Mouse (Mus musculus): ENCODE results near the gene Alk. TPM values are rescaled to one million over a fixed set of nuclear protein-coding genes. Genes with fewer than 3 reads are reported as not detected.
"Not testable (repeated sequence)": the region's sequence is repeated elsewhere in the genome, so short reads cannot be mapped to it uniquely, and the experiment has no call there.

Alk gene
- polyA plus RNA-seq, 1 experiment, result not detected

GRCm38 (mm10) chr17:72523006-72523405, 81.4 kb downstream of the Alk start:
- no peak overlapping the region for H3K4me3 ChIP-seq (ENCODE audit: insufficient read depth, low read depth, low read length)
- TF ChIP-seq CTCF (IDR thresholded peaks at IDR 0.05; ENCODE audit: insufficient read depth, low read depth, low read length), result no peak
- TF ChIP-seq POLR2A (IDR thresholded peaks at IDR 0.05; ENCODE audit: insufficient read depth, low read depth, low read length), result no peak
- WGBS, result 63% methylated on average over 7 of the region's 7 CpGs
- H3K27ac ChIP-seq (ENCODE audit: insufficient read depth, low read depth, low read length), result no peak overlapping the region
- H3K4me1 ChIP-seq (ENCODE audit: control insufficient read depth, insufficient read depth, low read length), result 0 out of 2 replicates have a peak, but pooled peaks cover 2% of the 10 kb centered on the region

GRCm38 (mm10) chr17:72522381-72522780, 82.0 kb downstream of the Alk start:
- Histone ChIP-seq H3K27ac (ENCODE audit: insufficient read depth, low read depth, low read length) (no peak overlapping the region), H3K4me1 (ENCODE audit: control insufficient read depth, insufficient read depth, low read length) (0 out of 2 replicates have a peak, but pooled peaks cover 2% of the 10 kb centered on the region), H3K4me3 (ENCODE audit: insufficient read depth, low read depth, low read length) (no peak overlapping the region)
- 2% methylated on average over 4 of the region's 4 CpGs for WGBS
- 0 out of 2 replicates have a peak, but pooled peaks have one; percentile 15 for TF ChIP-seq CTCF (IDR thresholded peaks at IDR 0.05; ENCODE audit: insufficient read depth, low read depth, low read length)
- no peak for TF ChIP-seq POLR2A (IDR thresholded peaks at IDR 0.05; ENCODE audit: insufficient read depth, low read depth, low read length)

- H3K27ac ChIP-seq (ENCODE audit: insufficient read depth, low read depth, low read length), result no peak overlapping the region
- no peak overlapping the region for H3K4me3 ChIP-seq (ENCODE audit: insufficient read depth, low read depth, low read length)
- 0 out of 2 replicates have a peak, but pooled peaks cover 2% of the 10 kb centered on the region for H3K4me1 ChIP-seq (ENCODE audit: control insufficient read depth, insufficient read depth, low read length)
- 89% methylated on average over 5 of the region's 5 CpGs for WGBS
- TF ChIP-seq POLR2A (IDR thresholded peaks at IDR 0.05; ENCODE audit: insufficient read depth, low read depth, low read length), result no peak
- TF ChIP-seq CTCF (IDR thresholded peaks at IDR 0.05; ENCODE audit: insufficient read depth, low read depth, low read length), result no peak
These were observed 83.1 kb downstream of the Alk start for GRCm38 (mm10) chr17:72521353-72521752.

- 69% methylated on average over 6 of the region's 6 CpGs for WGBS
- H3K4me1 ChIP-seq (ENCODE audit: control insufficient read depth, insufficient read depth, low read length), result no peaks in the 10 kb centered on the region
- H3K27ac ChIP-seq (ENCODE audit: insufficient read depth, low read depth, low read length), result no peak overlapping the region
- no peak for TF ChIP-seq POLR2A (IDR thresholded peaks at IDR 0.05; ENCODE audit: insufficient read depth, low read depth, low read length)
- TF ChIP-seq CTCF (IDR thresholded peaks at IDR 0.05; ENCODE audit: insufficient read depth, low read depth, low read length), result no peak
- no peak overlapping the region for H3K4me3 ChIP-seq (ENCODE audit: insufficient read depth, low read depth, low read length)
These were observed 93.7 kb downstream of the Alk start for GRCm38 (mm10) chr17:72510746-72511145.

- no peaks in the 10 kb centered on the region for H3K4me1 ChIP-seq (ENCODE audit: control insufficient read depth, insufficient read depth, low read length)
- 89% methylated on average over 7 of the region's 7 CpGs for WGBS
- no peak overlapping the region for H3K4me3 ChIP-seq (ENCODE audit: insufficient read depth, low read depth, low read length)
- no peak for TF ChIP-seq POLR2A (IDR thresholded peaks at IDR 0.05; ENCODE audit: insufficient read depth, low read depth, low read length)
- TF ChIP-seq CTCF (IDR thresholded peaks at IDR 0.05; ENCODE audit: insufficient read depth, low read depth, low read length), result no peak
- H3K27ac ChIP-seq (ENCODE audit: insufficient read depth, low read depth, low read length), result no peak overlapping the region
These were observed 95.6 kb downstream of the Alk start for GRCm38 (mm10) chr17:72508678-72509394.

- WGBS, result 54% methylated on average over 7 of the region's 7 CpGs
- Histone ChIP-seq H3K4me3 (ENCODE audit: insufficient read depth, low read depth, low read length) (no peak overlapping the region), H3K27ac (ENCODE audit: insufficient read depth, low read depth, low read length) (peak overlapping the region; percentile 63; the same call in 1 of the 2 replicates), H3K4me1 (ENCODE audit: control insufficient read depth, insufficient read depth, low read length) (no peaks in the 10 kb centered on the region)
- TF ChIP-seq POLR2A (IDR thresholded peaks at IDR 0.05; ENCODE audit: insufficient read depth, low read depth, low read length) (no peak), CTCF (IDR thresholded peaks at IDR 0.05; ENCODE audit: insufficient read depth, low read depth, low read length) (no peak)
These were observed 99.2 kb downstream of the Alk start for GRCm38 (mm10) chr17:72505213-72505612.

- Histone ChIP-seq H3K27ac (ENCODE audit: insufficient read depth, low read depth, low read length) (no peak overlapping the region), H3K4me1 (ENCODE audit: control insufficient read depth, insufficient read depth, low read length) (no peaks in the 10 kb centered on the region), H3K4me3 (ENCODE audit: insufficient read depth, low read depth, low read length) (no peak overlapping the region)
- 61% methylated on average over 6 of the region's 6 CpGs for WGBS
- TF ChIP-seq POLR2A (IDR thresholded peaks at IDR 0.05; ENCODE audit: insufficient read depth, low read depth, low read length) (no peak), CTCF (IDR thresholded peaks at IDR 0.05; ENCODE audit: insufficient read depth, low read depth, low read length) (no peak)
These were observed 99.8 kb downstream of the Alk start for GRCm38 (mm10) chr17:72504581-72504980.

GRCm38 (mm10) chr17:72495395-72495794, 109.0 kb downstream of the Alk start:
- no peak for TF ChIP-seq POLR2A (IDR thresholded peaks at IDR 0.05; ENCODE audit: insufficient read depth, low read depth, low read length)
- TF ChIP-seq CTCF (IDR thresholded peaks at IDR 0.05; ENCODE audit: insufficient read depth, low read depth, low read length), result no peak

GRCm38 (mm10) chr17:72485623-72486022, 118.8 kb downstream of the Alk start:
- no peak overlapping the region for H3K27ac ChIP-seq (ENCODE audit: insufficient read depth, low read depth, low read length)
- no peak overlapping the region for H3K4me3 ChIP-seq (ENCODE audit: insufficient read depth, low read depth, low read length)
- TF ChIP-seq CTCF (IDR thresholded peaks at IDR 0.05; ENCODE audit: insufficient read depth, low read depth, low read length) (no peak), POLR2A (IDR thresholded peaks at IDR 0.05; ENCODE audit: insufficient read depth, low read depth, low read length) (no peak)
- WGBS, result 16% methylated on average over 4 of the region's 4 CpGs
- H3K4me1 ChIP-seq (ENCODE audit: control insufficient read depth, insufficient read depth, low read length), result no peaks in the 10 kb centered on the region

More at GRCm38 (mm10) chr17:72495395-72495794, 109.0 kb downstream of the Alk start:
- no peaks in the 10 kb centered on the region for H3K4me1 ChIP-seq (ENCODE audit: control insufficient read depth, insufficient read depth, low read length)
- WGBS, result 55% methylated on average over 5 of the region's 5 CpGs
- no peak overlapping the region for H3K27ac ChIP-seq (ENCODE audit: insufficient read depth, low read depth, low read length)
- no peak overlapping the region for H3K4me3 ChIP-seq (ENCODE audit: insufficient read depth, low read depth, low read length)

GRCm38 (mm10) chr17:72479260-72479659, 125.2 kb downstream of the Alk start:
- H3K4me1 ChIP-seq (ENCODE audit: control insufficient read depth, insufficient read depth, low read length); H3K27ac ChIP-seq (ENCODE audit: insufficient read depth, low read depth, low read length); H3K4me3 ChIP-seq (ENCODE audit: insufficient read depth, low read depth, low read length): not testable (repeated sequence)
- WGBS, result 99% methylated on average over 7 of the region's 7 CpGs
